Mouse (Mus musculus) limb, embryonic 11.5 days (tissue): ENCODE measurements around the gene Sec1. TPM values are rescaled to one million over a fixed set of nuclear protein-coding genes. Genes with fewer than 3 reads are reported as not detected.
"Not testable (repeated sequence)": the region's sequence is repeated elsewhere in the genome, so short reads cannot be mapped to it uniquely, and the experiment has no call there.

ENCODE experiments used
- ATAC-seq: fragments of 200-750 bp; cut with Nextera tagmentation; 2 replicates; pipeline ENCODE4 v1.8.0; 2017; ENCODE audit warnings: low read depth; ENCODE audit not compliant: insufficient number of reproducible peaks, low FRiP score, low TSS enrichment
- DNase-seq: peaks from one replicate; pipeline ENCODE4 v3.0.0-alpha.2; 2015; ENCODE audit warnings: low spot score
- H3K27ac ChIP-seq: fragments of 300-500 bp; sonication (generic); replicated peaks from 2 replicates; pipeline ENCODE4 v1.5.1; 2014; ENCODE audit warnings: low read depth, mild to moderate bottlenecking, low read length
- H3K27me3 ChIP-seq: fragments of 300-500 bp; sonication (generic); 2 replicates; pipeline ENCODE4 v1.6.1; 2014; ENCODE audit warnings: mild to moderate bottlenecking, low read length, mixed read lengths; ENCODE audit not compliant: control insufficient read depth, insufficient read depth
- H3K36me3 ChIP-seq: fragments of 300-500 bp; sonication (generic); 2 replicates; pipeline ENCODE4 v1.6.1; 2014; ENCODE audit warnings: mild to moderate bottlenecking, low read length, moderate library complexity, mixed read lengths; ENCODE audit not compliant: control insufficient read depth, insufficient read depth
- H3K4me1 ChIP-seq: fragments of 300-500 bp; sonication (generic); 2 replicates; pipeline ENCODE4 v1.6.1; 2014; ENCODE audit warnings: low read length, mixed read lengths; ENCODE audit not compliant: control insufficient read depth, insufficient read depth
- H3K4me2 ChIP-seq: fragments of 300-500 bp; sonication (generic); 2 replicates; pipeline ENCODE4 v1.6.1; 2014; ENCODE audit warnings: low read depth, mild to moderate bottlenecking, moderate library complexity; ENCODE audit not compliant: severe bottlenecking
- H3K4me3 ChIP-seq: fragments of 300-500 bp; sonication (generic); 2 replicates; pipeline ENCODE4 v1.5.1; 2014; ENCODE audit warnings: low read depth, low read length
- H3K9ac ChIP-seq: fragments of 300-500 bp; sonication (generic); 2 replicates; pipeline ENCODE4 v1.6.1; 2014; ENCODE audit warnings: mild to moderate bottlenecking, low read length
- H3K9me3 ChIP-seq: fragments of 300-500 bp; sonication (generic); 2 replicates; pipeline ENCODE4 v1.6.1; 2016; ENCODE audit warnings: low read length; ENCODE audit not compliant: control insufficient read depth
- WGBS: fragments of 180-500 bp; shearing (Covaris S2); extraction: QIAGEN DNeasy Blood & Tissue Kit; methylation state at CpG from one replicate; pipeline ENCODE4 v1.1.7; 2014; 5-methylcytosine and 5-hydroxymethylcytosine counted together
- polyA plus RNA-seq: library from polyadenylated mRNA; unstranded; fragments of >200 nt; fragmentation: Nextera tagmentation; extraction: Ambion mirVana; gene quantifications from 2 replicates; pipeline ENCODE4 v1.2.1, GENCODE M21; 2014

The Sec1 gene
- polyA plus RNA-seq, 1 experiment from 2014 or later = 0.37 TPM

DNA sequence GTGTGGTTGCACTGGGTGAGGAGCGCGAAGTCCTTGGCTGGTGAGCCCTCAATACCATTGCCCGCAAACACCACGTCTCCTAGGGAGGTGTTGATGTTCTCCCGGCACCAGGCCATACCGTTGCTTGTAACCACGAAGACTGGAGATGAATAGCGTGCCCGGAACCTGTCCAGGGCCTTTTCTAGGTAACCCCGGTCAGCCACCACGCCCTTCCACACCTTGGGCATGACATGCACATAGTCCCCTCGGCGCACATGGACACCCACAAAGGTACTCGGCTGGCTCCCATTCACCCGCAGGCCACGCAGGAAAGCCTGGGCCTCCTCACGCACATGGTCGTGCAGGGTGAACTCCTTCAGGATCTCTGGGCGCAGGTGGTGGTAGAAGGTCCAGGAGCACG is 43.7 kb downstream of the Sec1 start:
- H3K4me3 ChIP-seq, H3K9ac ChIP-seq, H3K9me3 ChIP-seq, H3K36me3 ChIP-seq, ATAC-seq, H3K4me1 ChIP-seq, H3K27ac ChIP-seq, DNase-seq, H3K27me3 ChIP-seq, H3K4me2 ChIP-seq: not testable (repeated sequence)
- 92% methylated on average over 19 of the region's 20 CpGs for WGBS

DNA sequence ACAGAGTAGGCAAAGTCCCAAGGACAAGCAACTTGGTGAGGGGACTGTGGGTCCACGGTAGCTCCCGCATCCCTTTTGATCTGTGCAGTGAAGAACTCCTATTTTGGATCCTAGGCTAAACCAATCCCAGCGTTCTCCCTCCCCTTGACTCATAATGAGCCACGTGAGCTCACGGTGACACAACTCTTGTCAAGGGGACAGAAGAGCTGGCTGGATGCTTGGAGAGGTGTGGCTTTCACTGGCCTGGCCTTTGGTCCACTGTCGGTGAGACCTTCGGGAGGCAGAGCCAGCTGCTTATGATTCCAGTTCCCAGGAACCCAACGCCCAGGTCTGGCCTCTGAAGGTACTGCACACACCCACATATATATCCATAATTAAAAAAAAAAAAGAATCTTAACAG is 44.9 kb downstream of the Sec1 start:
- no peaks in the 10 kb centered on the region for H3K27me3 ChIP-seq
- H3K27ac ChIP-seq = no peak overlapping the region
- 75% methylated on average over 8 of the region's 8 CpGs for WGBS
- H3K9ac ChIP-seq = no peak overlapping the region
- ATAC-seq = no peak
- no peak overlapping the region for H3K4me2 ChIP-seq
- no peaks in the 10 kb centered on the region for H3K9me3 ChIP-seq
- H3K4me1 ChIP-seq = peaks cover 3% of the 10 kb centered on the region
- H3K36me3 ChIP-seq = no peaks in the 10 kb centered on the region
- no peak for DNase-seq
- H3K4me3 ChIP-seq = no peak overlapping the region

DNA sequence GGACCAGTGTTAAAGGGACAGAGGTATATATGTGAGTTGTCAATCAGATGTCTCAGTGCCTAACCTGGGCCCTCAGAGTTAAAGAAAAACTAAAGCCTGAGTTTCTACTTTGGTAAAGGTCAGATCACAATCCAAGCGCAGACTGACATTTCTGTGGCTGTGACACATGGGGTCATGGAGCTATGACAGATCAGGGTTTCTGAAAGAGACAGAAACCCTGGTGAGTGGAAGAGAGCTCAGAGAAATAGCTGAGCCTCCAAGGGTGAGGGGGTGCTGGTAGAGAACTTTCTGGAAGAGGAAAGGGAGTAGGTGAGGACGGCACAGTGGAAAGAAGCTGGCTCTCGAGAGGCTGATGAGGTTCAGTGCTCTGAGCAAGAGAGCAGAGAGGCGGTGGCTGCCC is 47.5 kb downstream of the Sec1 start:
- Histone ChIP-seq H3K9ac (no peak overlapping the region), H3K27ac (no peak overlapping the region), H3K4me1 (peaks cover 11% of the 10 kb centered on the region), H3K27me3 (no peaks in the 10 kb centered on the region), H3K4me2 (no peak overlapping the region), H3K9me3 (no peaks in the 10 kb centered on the region), H3K4me3 (no peak overlapping the region), H3K36me3 (no peaks in the 10 kb centered on the region)
- ATAC-seq = no peak
- DNase-seq = no peak
- WGBS = 78% methylated on average over 4 of the region's 4 CpGs

DNA sequence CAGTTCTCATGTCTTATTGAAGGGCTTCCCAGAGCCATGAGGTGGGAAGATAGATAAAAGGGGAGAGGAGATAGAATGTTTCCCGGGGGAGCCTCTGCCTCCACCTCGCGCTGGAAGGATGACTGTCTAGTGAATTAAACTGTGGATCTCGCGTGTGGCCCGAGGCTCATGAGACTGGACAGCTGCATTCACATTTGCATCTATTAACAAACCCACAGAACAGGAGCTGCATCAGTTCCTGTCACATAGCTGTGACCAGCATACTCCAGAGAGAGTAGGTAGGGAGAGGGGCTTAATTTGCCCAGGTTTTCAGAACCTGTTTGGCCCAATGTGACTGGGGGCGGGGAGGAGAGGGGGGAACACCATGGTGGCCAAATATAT is 48.6 kb downstream of the Sec1 start:
- H3K27me3 ChIP-seq = no peaks in the 10 kb centered on the region
- no peak overlapping the region for H3K27ac ChIP-seq
- peaks cover 11% of the 10 kb centered on the region for H3K4me1 ChIP-seq
- ATAC-seq (no peak), DNase-seq (no peak)
- no peaks in the 10 kb centered on the region for H3K9me3 ChIP-seq
- no peak overlapping the region for H3K9ac ChIP-seq
- H3K4me2 ChIP-seq = no peak overlapping the region
- 90% methylated on average over 7 of the region's 7 CpGs for WGBS
- H3K36me3 ChIP-seq = no peaks in the 10 kb centered on the region
- no peak overlapping the region for H3K4me3 ChIP-seq

DNA sequence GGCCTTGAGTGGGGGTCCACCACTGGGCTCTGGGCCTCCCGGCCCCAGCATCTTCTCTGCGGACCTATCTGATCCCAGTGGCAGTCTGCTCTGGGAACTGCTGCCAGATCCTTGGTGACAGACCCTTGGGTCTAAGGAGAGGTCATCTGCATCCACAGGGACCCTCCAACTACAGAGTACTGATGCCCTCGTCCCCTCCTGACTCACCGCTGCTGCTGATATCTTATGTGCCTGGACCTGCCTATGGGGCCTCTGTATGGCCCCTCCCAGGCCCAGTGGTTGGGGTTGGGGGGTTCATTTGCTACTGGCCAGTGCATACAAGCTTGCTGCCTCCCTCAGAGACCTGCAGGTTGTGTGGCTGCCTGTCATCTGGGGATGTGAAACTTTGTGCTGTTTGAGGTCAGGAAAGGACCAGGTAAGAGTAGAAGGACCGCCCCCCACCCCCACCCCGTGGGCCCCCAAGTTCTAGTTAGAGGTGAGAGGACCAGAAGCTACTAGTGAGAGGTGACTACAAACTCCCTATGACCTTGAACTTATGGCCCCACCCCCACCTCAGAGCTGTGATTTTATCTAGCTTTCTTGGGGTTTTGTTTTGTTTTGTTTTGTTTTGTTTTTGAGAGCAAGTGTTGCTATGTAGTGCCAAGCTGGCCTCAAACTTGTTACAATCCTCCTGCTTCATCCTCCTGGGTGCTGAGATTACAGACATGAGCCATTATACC is 49.2 kb downstream of the Sec1 start:
- ATAC-seq = no peak
- H3K27ac ChIP-seq = no peak overlapping the region
- peak overlapping the region; percentile 65; the same call in 1 of the 2 replicates for H3K4me2 ChIP-seq
- no peak overlapping the region for H3K9ac ChIP-seq
- 64% methylated on average over 6 of the region's 6 CpGs for WGBS
- peaks cover 11% of the 10 kb centered on the region for H3K4me1 ChIP-seq
- H3K27me3 ChIP-seq = no peaks in the 10 kb centered on the region
- H3K4me3 ChIP-seq = 0 out of 2 replicates have a peak overlapping the region, but pooled peaks have one; percentile 31
- DNase-seq = no peak
- H3K36me3 ChIP-seq = no peaks in the 10 kb centered on the region
- H3K9me3 ChIP-seq = no peaks in the 10 kb centered on the region

DNA sequence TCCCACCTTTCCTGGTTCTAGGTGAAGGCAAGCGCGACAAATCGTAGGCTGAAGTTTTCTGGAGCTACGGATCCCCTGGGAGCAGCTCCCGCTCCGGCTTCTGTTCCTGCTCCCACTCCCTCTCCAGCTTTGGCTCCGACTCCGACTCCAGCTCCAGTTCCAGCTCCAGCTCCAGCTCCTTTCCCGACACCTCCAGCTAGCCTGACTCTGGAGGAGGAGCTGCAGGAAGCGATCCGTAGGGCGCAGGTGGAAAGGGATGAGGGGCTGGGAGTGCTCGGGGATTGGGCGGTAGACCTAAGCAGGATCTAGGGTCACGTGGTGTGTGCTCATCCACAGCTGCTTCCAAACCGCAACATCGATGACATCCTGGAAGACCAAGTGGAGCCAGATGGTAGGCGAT is 50.0 kb downstream of the Sec1 start:
- no peaks in the 10 kb centered on the region for H3K27me3 ChIP-seq
- peak overlapping the region; percentile 31 for H3K4me3 ChIP-seq
- H3K27ac ChIP-seq = no peak overlapping the region; the same call in 1 of the 2 replicates
- ATAC-seq (no peak), DNase-seq (peak; percentile 65)
- peak overlapping the region; percentile 43; the same call in 1 of the 2 replicates for H3K9ac ChIP-seq
- H3K4me1 ChIP-seq = peaks cover 13% of the 10 kb centered on the region
- H3K4me2 ChIP-seq = peak overlapping the region; percentile 65
- no peaks in the 10 kb centered on the region for H3K36me3 ChIP-seq
- 3% methylated on average over 18 of the region's 18 CpGs for WGBS
- H3K9me3 ChIP-seq = no peaks in the 10 kb centered on the region

DNA sequence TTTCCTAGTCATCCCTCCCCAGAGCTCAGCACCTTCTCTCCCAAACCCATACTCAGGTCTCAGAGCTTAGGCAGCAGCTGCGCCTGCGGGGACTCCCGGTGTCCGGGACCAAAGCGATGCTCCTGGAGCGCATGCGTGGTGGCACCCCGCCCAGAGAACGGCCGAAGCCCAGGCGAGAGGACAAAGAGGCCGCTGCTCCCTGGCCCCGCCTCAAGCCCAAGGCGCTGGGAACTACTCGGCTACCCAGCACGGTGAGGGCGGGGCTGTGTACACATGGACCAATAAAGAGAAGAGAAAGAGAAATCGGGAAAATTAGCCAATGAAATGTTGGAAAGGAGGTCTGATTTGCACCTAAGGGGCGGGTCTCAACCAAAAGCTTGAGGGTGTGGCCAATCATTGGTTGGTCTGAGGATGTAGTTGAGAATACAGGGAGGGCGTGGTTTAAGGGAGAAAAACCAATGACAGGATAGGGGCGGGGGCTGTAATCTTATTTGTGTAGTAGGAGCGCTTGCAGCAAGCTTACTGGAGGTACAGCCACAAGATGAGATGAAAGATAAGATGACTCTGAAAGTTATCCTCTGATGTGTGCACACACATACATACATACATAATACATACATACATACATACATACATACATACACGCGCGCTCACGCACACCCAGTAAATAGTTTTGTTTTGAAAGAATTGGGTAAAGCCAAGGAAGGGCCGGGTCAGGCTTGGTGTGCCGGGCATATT is 50.6 kb downstream of the Sec1 start:
- peak overlapping the region; percentile 88 for H3K27ac ChIP-seq
- no peaks in the 10 kb centered on the region for H3K36me3 ChIP-seq
- peak overlapping the region; percentile 68 for H3K4me2 ChIP-seq
- H3K9me3 ChIP-seq = no peaks in the 10 kb centered on the region
- under 1% methylated on average over 28 of the region's 28 CpGs for WGBS
- peak; percentile 97 for DNase-seq
- H3K4me1 ChIP-seq = peaks cover 15% of the 10 kb centered on the region
- peak overlapping the region; percentile 41 for H3K4me3 ChIP-seq
- no peaks in the 10 kb centered on the region for H3K27me3 ChIP-seq
- ATAC-seq = peak; percentile 92
- peak overlapping the region; percentile 78 for H3K9ac ChIP-seq

DNA sequence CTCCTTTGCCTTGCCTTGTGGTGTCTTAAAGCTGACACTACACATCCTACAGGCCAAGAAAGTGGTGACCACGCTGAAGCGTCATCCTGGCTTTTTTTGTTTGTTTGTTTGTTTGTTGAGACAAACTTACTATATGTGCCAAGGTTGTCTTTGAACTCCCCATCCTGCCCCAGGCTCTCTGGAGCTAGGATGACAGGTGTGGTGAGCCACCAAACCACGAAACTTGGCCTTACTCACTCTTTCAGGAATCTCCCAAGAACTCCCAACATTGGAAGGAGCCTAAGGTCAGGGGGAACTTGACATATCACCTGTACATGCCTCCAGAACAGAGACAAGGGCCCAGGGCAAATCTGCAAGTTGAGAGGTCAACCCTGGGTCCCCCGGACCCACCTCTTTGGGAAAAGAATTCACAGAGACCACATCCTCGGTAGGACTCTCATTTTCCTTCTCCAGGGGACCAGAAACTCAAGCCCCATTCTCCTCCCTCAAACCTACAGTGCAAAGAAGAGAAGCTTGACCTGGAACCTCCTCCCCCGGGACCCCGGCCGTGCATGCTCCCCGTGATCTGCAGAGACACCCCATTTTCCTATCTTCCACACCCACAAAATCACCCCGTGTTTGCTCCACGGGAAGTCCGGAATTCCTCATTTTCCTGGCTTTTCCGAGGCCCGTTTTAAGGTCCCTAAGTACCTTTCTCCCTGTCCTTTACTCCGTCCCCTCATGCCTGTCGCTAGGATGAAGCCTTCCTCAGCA is 51.5 kb downstream of the Sec1 start:
- H3K4me3 ChIP-seq = peak overlapping the region; percentile 41
- H3K27me3 ChIP-seq = no peaks in the 10 kb centered on the region
- DNase-seq = no peak
- H3K9ac ChIP-seq = peak overlapping the region; percentile 78
- H3K27ac ChIP-seq = peak overlapping the region; percentile 88
- no peaks in the 10 kb centered on the region for H3K36me3 ChIP-seq
- no peak for ATAC-seq
- H3K4me2 ChIP-seq = peak overlapping the region; percentile 68
- WGBS = 40% methylated on average over 16 of the region's 16 CpGs
- H3K9me3 ChIP-seq = no peaks in the 10 kb centered on the region
- peaks cover 17% of the 10 kb centered on the region for H3K4me1 ChIP-seq
